Mouse (Mus musculus) forebrain, postnatal 0 days (tissue): Measurements from ENCODE around the gene Mapk3. TPM values are rescaled to one million over a fixed set of nuclear protein-coding genes. Genes with fewer than 3 reads are reported as not detected.
"Not testable (repeated sequence)": the region's sequence is repeated elsewhere in the genome, so short reads cannot be mapped to it uniquely, and the experiment has no call there.

ENCODE experiments used
- ATAC-seq: fragments of 200-750 bp; cut with Nextera tagmentation; 2 replicates; pipeline ENCODE4 v1.8.0; 2017; ENCODE audit warnings: mild to moderate bottlenecking, moderate library complexity
- DNase-seq: peaks from one replicate; pipeline ENCODE4 v3.0.0-alpha.2; 2015
- H3K27ac ChIP-seq: fragments of 300-500 bp; sonication (generic); 2 replicates; pipeline ENCODE4 v1.5.1; 2014; ENCODE audit warnings: low read depth, mild to moderate bottlenecking, antibody characterized with exemption, low read length, moderate library complexity, mixed read lengths
- H3K27me3 ChIP-seq: fragments of 300-500 bp; sonication (generic); 2 replicates; pipeline ENCODE4 v1.6.1; 2014; ENCODE audit warnings: mild to moderate bottlenecking, low read length, mixed read lengths; ENCODE audit not compliant: insufficient read depth
- H3K36me3 ChIP-seq: fragments of 300-500 bp; sonication (generic); 2 replicates; pipeline ENCODE4 v1.6.1; 2014; ENCODE audit warnings: mild to moderate bottlenecking, moderate library complexity; ENCODE audit not compliant: insufficient read depth
- H3K4me1 ChIP-seq: fragments of 300-500 bp; sonication (generic); 2 replicates; pipeline ENCODE4 v1.6.1; 2014; ENCODE audit warnings: antibody characterized with exemption; ENCODE audit not compliant: insufficient read depth
- H3K4me2 ChIP-seq: fragments of 300-500 bp; sonication (generic); 2 replicates; pipeline ENCODE4 v1.6.1; 2014; ENCODE audit warnings: low read depth, mild to moderate bottlenecking, moderate library complexity
- H3K4me3 ChIP-seq: fragments of 300-500 bp; sonication (generic); 2 replicates; pipeline ENCODE4 v1.5.1; 2014; ENCODE audit warnings: low read depth, low read length, mixed read lengths
- H3K9ac ChIP-seq: fragments of 300-500 bp; sonication (generic); 2 replicates; pipeline ENCODE4 v1.6.1; 2014; ENCODE audit warnings: mild to moderate bottlenecking
- H3K9me3 ChIP-seq: fragments of 300-500 bp; sonication (generic); 2 replicates; pipeline ENCODE4 v1.6.1; 2016; ENCODE audit warnings: low read length
- CTCF ChIP-seq: sonication (generic); IDR thresholded peaks from 2 replicates; pipeline ENCODE4 v1.5.1; 2016; ENCODE audit warnings: antibody characterized with exemption, control low read depth, low read depth
- WGBS: fragments of 180-500 bp; shearing (Covaris S2); extraction: QIAGEN DNeasy Blood & Tissue Kit; methylation state at CpG from one replicate; pipeline ENCODE4 v1.1.7; 2014; 5-methylcytosine and 5-hydroxymethylcytosine counted together
- polyA plus RNA-seq: library from polyadenylated mRNA; unstranded; fragments of >200 nt; fragmentation: Nextera tagmentation; extraction: Ambion mirVana; gene quantifications from 2 replicates; pipeline ENCODE4 v1.2.1, GENCODE M21; 2015
- total RNA-seq: library from RNA; depleted of rRNA; stranded (reverse); fragments of >200 nt; gene quantifications from 2 replicates; pipeline ENCODE4 v1.2.3, GENCODE M21; 2014

Gene Mapk3
- total and polyA plus RNA-seq, 2 experiments from 2014 or later = 131 to 133 TPM

- under 1% methylated on average over 36 of the region's 37 CpGs for WGBS
- H3K27me3 ChIP-seq = no peaks in the 10 kb centered on the region
- H3K9ac ChIP-seq = peak within 1 kb of the TSS; percentile 96
- ATAC-seq (peak; percentile 89), DNase-seq (peak; percentile 92)
- H3K4me1 ChIP-seq = peaks cover 20% of the 10 kb centered on the region
- H3K36me3 ChIP-seq = peaks cover 15% of the 10 kb centered on the region
- peak within 1 kb of the TSS; percentile 93 for H3K4me2 ChIP-seq
- TF ChIP-seq CTCF = 0 out of 2 replicates have a peak, but pooled peaks have one; percentile 9
- peak within 1 kb of the TSS; percentile 63 for H3K4me3 ChIP-seq
- H3K27ac ChIP-seq = peak within 1 kb of the TSS; percentile 87
- H3K9me3 ChIP-seq = no peaks in the 10 kb centered on the region
Measured at GRCm38 (mm10) chr7:126776598-126777057, 17.2 kb downstream of the Mapk3 start, which contains the start of gene Ypel3. TSS of gene Ypel3 (plus strand) at chr7:126776955.

- H3K4me2 ChIP-seq = peak overlapping the region; percentile 93
- TF ChIP-seq CTCF = no peak
- peak overlapping the region; percentile 96 for H3K9ac ChIP-seq
- WGBS = 46% methylated on average over 10 of the region's 10 CpGs
- peaks cover 20% of the 10 kb centered on the region for H3K4me1 ChIP-seq
- no peaks in the 10 kb centered on the region for H3K27me3 ChIP-seq
- peak overlapping the region; percentile 63 for H3K4me3 ChIP-seq
- H3K27ac ChIP-seq = peak overlapping the region; percentile 87
- H3K36me3 ChIP-seq = peaks cover 12% of the 10 kb centered on the region
- ATAC-seq (no peak), DNase-seq (peak; percentile 33)
- no peaks in the 10 kb centered on the region for H3K9me3 ChIP-seq
Measured at GRCm38 (mm10) chr7:126777476-126777875, 18.1 kb downstream of the Mapk3 start.

- no peaks in the 10 kb centered on the region for H3K27me3 ChIP-seq
- H3K9me3 ChIP-seq = no peaks in the 10 kb centered on the region
- H3K4me3 ChIP-seq = no peak overlapping the region
- H3K4me2 ChIP-seq = peak overlapping the region; percentile 93
- no peak overlapping the region for H3K27ac ChIP-seq
- peaks cover 20% of the 10 kb centered on the region for H3K4me1 ChIP-seq
- H3K36me3 ChIP-seq = peaks cover 10% of the 10 kb centered on the region; the same call in 1 of the 2 replicates
- no peak for DNase-seq
- 84% methylated on average over 3 of the region's 3 CpGs for WGBS
- H3K9ac ChIP-seq = peak overlapping the region; percentile 96; the same call in 1 of the 2 replicates
- no peak for ATAC-seq
- no peak for TF ChIP-seq CTCF
Measured at GRCm38 (mm10) chr7:126778147-126778546, 18.7 kb downstream of the Mapk3 start.

- ATAC-seq, H3K27me3 ChIP-seq, H3K9ac ChIP-seq, H3K4me3 ChIP-seq, DNase-seq, H3K9me3 ChIP-seq, H3K4me2 ChIP-seq: not testable (repeated sequence)
- Histone ChIP-seq H3K4me1 (peaks cover 20% of the 10 kb centered on the region), H3K27ac (0 out of 2 replicates have a peak overlapping the region, but pooled peaks have one; percentile 83), H3K36me3 (peaks cover 16% of the 10 kb centered on the region)
- 92% methylated on average over 7 of the region's 7 CpGs for WGBS
Measured at GRCm38 (mm10) chr7:126779101-126779500, 19.7 kb downstream of the Mapk3 start.

- peak overlapping the region; percentile 86 for H3K4me2 ChIP-seq
- H3K9ac ChIP-seq = peak overlapping the region; percentile 57
- peak overlapping the region; percentile 41 for H3K4me3 ChIP-seq
- H3K36me3 ChIP-seq = peaks cover 27% of the 10 kb centered on the region
- DNase-seq (peak; percentile 95), ATAC-seq (peak; percentile 82)
- peak; percentile 91 for TF ChIP-seq CTCF
- no peaks in the 10 kb centered on the region for H3K27me3 ChIP-seq
- no peaks in the 10 kb centered on the region for H3K9me3 ChIP-seq
- 2% methylated on average over 21 of the region's 21 CpGs for whole genome bisulfite sequencing
- H3K27ac ChIP-seq = peak overlapping the region; percentile 83
- peaks cover 20% of the 10 kb centered on the region for H3K4me1 ChIP-seq
Measured at GRCm38 (mm10) chr7:126779983-126780970, 20.9 kb downstream of the Mapk3 start.

GRCm38 (mm10) chr7:126780971-126781635 is 21.7 kb downstream of the Mapk3 start, which contains the start of gene Tbx6:
TSS of gene Tbx6 (plus strand) at chr7:126781483.
- no peaks in the 10 kb centered on the region for H3K9me3 ChIP-seq
- ATAC-seq = no peak
- TF ChIP-seq CTCF = no peak
- H3K36me3 ChIP-seq = peaks cover 35% of the 10 kb centered on the region
- H3K4me2 ChIP-seq = peak within 1 kb of the TSS; percentile 86
- H3K27ac ChIP-seq = peak within 1 kb of the TSS; percentile 83
- H3K4me1 ChIP-seq = peaks cover 18% of the 10 kb centered on the region
- H3K27me3 ChIP-seq = no peaks in the 10 kb centered on the region
- peak within 1 kb of the TSS; percentile 57 for H3K9ac ChIP-seq
- H3K4me3 ChIP-seq = peak within 1 kb of the TSS; percentile 41
- WGBS = 9% methylated on average over 22 of the region's 22 CpGs
- DNase-seq = no peak
